Mouse (Mus musculus) midbrain, embryonic 12.5 days (tissue): Measurements from ENCODE around the gene Lasp1. TPM values are rescaled to one million over a fixed set of nuclear protein-coding genes. Genes with fewer than 3 reads are reported as not detected.
A peak's percentile ranks its signal among the peaks of the same experiment; 100 is the strongest.

ENCODE experiments used
- ATAC-seq: fragments of 200-750 bp; cut with Nextera tagmentation; 2 replicates; pipeline ENCODE4 v1.8.0; 2017; ENCODE audit warnings: low read depth, moderate TSS enrichment, moderate library complexity; ENCODE audit not compliant: low FRiP score
- H3K27ac ChIP-seq: fragments of 300-500 bp; sonication (generic); replicated peaks from 2 replicates; pipeline ENCODE4 v1.5.1; 2016; ENCODE audit warnings: mild to moderate bottlenecking
- H3K27me3 ChIP-seq: fragments of 300-500 bp; sonication (generic); 2 replicates; pipeline ENCODE4 v1.6.1; 2016; ENCODE audit warnings: mild to moderate bottlenecking
- H3K36me3 ChIP-seq: fragments of 300-500 bp; sonication (generic); 2 replicates; pipeline ENCODE4 v1.6.1; 2016
- H3K4me1 ChIP-seq: fragments of 300-500 bp; sonication (generic); 2 replicates; pipeline ENCODE4 v1.6.1; 2016
- H3K4me2 ChIP-seq: fragments of 300-500 bp; sonication (generic); replicated peaks from 2 replicates; pipeline ENCODE4 v1.6.1; 2016; ENCODE audit warnings: mild to moderate bottlenecking, moderate library complexity
- H3K4me3 ChIP-seq: fragments of 300-500 bp; sonication (generic); 2 replicates; pipeline ENCODE4 v1.5.1; 2016; ENCODE audit warnings: mild to moderate bottlenecking
- H3K9ac ChIP-seq: fragments of 300-500 bp; sonication (generic); replicated peaks from 2 replicates; pipeline ENCODE4 v1.6.1; 2016; ENCODE audit warnings: mild to moderate bottlenecking, moderate library complexity
- H3K9me3 ChIP-seq: fragments of 300-500 bp; sonication (generic); 2 replicates; pipeline ENCODE4 v1.6.1; 2016; ENCODE audit warnings: mild to moderate bottlenecking
- WGBS: fragments of 180-500 bp; shearing (Covaris S2); methylation state at CpG from one replicate; pipeline ENCODE4 v1.1.7; 2016; 5-methylcytosine and 5-hydroxymethylcytosine counted together
- polyA plus RNA-seq: library from polyadenylated mRNA; unstranded; fragments of >200 nt; fragmentation: Nextera tagmentation; extraction: Ambion mirVana; gene quantifications from 2 replicates; pipeline ENCODE4 v1.2.1, GENCODE M21; 2016

Lasp1 gene
- polyA plus RNA-seq, 1 experiment from 2014 or later: 102 TPM

- ATAC-seq: no peak
- WGBS: 81% methylated on average over 7 of the region's 7 CpGs
- Histone ChIP-seq H3K4me1 (peaks cover 15% of the 10 kb centered on the region), H3K27me3 (no peaks in the 10 kb centered on the region), H3K4me2 (no peak overlapping the region), H3K4me3 (no peak overlapping the region), H3K9me3 (no peaks in the 10 kb centered on the region), H3K27ac (no peak overlapping the region), H3K9ac (no peak overlapping the region), H3K36me3 (peaks cover 48% of the 10 kb centered on the region)
Observed at GRCm38 (mm10) chr11:97837641-97838149, 38.9 kb downstream of the Lasp1 start.

GRCm38 (mm10) chr11:97838779-97839440 is 40.1 kb downstream of the Lasp1 start:
- H3K4me3 ChIP-seq: no peak overlapping the region
- H3K27ac ChIP-seq: 0 out of 2 replicates have a peak overlapping the region, but pooled peaks have one; percentile 7

GRCm38 (mm10) chr11:97839441-97840134 is 40.8 kb downstream of the Lasp1 start:
- Histone ChIP-seq H3K4me2 (no peak overlapping the region), H3K27me3 (no peaks in the 10 kb centered on the region), H3K27ac (0 out of 2 replicates have a peak overlapping the region, but pooled peaks have one; percentile 7), H3K9me3 (no peaks in the 10 kb centered on the region), H3K36me3 (peaks cover 34% of the 10 kb centered on the region), H3K4me3 (no peak overlapping the region), H3K4me1 (peaks cover 15% of the 10 kb centered on the region), H3K9ac (no peak overlapping the region)
- no peak for ATAC-seq
- 58% methylated on average over 11 of the region's 11 CpGs for WGBS

More at GRCm38 (mm10) chr11:97838779-97839440, 40.1 kb downstream of the Lasp1 start:
- ATAC-seq: no peak
- H3K9me3 ChIP-seq: no peaks in the 10 kb centered on the region
- WGBS: 45% methylated on average over 10 of the region's 10 CpGs
- H3K27me3 ChIP-seq: no peaks in the 10 kb centered on the region
- peaks cover 15% of the 10 kb centered on the region for H3K4me1 ChIP-seq
- no peak overlapping the region for H3K4me2 ChIP-seq
- no peak overlapping the region for H3K9ac ChIP-seq
- H3K36me3 ChIP-seq: peaks cover 41% of the 10 kb centered on the region

GRCm38 (mm10) chr11:97840135-97840490 is 41.3 kb downstream of the Lasp1 start:
- no peak; the same call in 1 of the 2 replicates for ATAC-seq
- no peaks in the 10 kb centered on the region for H3K9me3 ChIP-seq
- no peaks in the 10 kb centered on the region for H3K27me3 ChIP-seq
- peak overlapping the region; percentile 54 for H3K4me3 ChIP-seq
- 75% methylated on average over 2 of the region's 2 CpGs for WGBS
- no peak overlapping the region; the same call in 1 of the 2 replicates for H3K9ac ChIP-seq
- H3K4me2 ChIP-seq: peak overlapping the region; percentile 63
- peak overlapping the region; percentile 85 for H3K27ac ChIP-seq
- H3K4me1 ChIP-seq: peaks cover 15% of the 10 kb centered on the region
- peaks cover 30% of the 10 kb centered on the region for H3K36me3 ChIP-seq

GRCm38 (mm10) chr11:97840539-97840954 is 41.7 kb downstream of the Lasp1 start, which contains the start of gene B230217C12Rik:
Gene B230217C12Rik (plus strand): TSS chr11:97840780.
- no peaks in the 10 kb centered on the region for H3K27me3 ChIP-seq
- peak within 1 kb of the TSS; percentile 63 for H3K4me2 ChIP-seq
- peak; percentile 63 for ATAC-seq
- H3K27ac ChIP-seq: peak within 1 kb of the TSS; percentile 85
- H3K9me3 ChIP-seq: no peaks in the 10 kb centered on the region
- H3K36me3 ChIP-seq: peaks cover 27% of the 10 kb centered on the region
- H3K4me3 ChIP-seq: peak within 1 kb of the TSS; percentile 54
- peak within 1 kb of the TSS; percentile 68 for H3K9ac ChIP-seq
- WGBS: 3% methylated on average over 6 of the region's 6 CpGs
- H3K4me1 ChIP-seq: peaks cover 15% of the 10 kb centered on the region

- Histone ChIP-seq H3K4me3 (peak overlapping the region; percentile 54), H3K9ac (peak overlapping the region; percentile 68), H3K4me2 (peak overlapping the region; percentile 63), H3K27ac (peak overlapping the region; percentile 85), H3K36me3 (peaks cover 21% of the 10 kb centered on the region), H3K27me3 (no peaks in the 10 kb centered on the region), H3K4me1 (peaks cover 15% of the 10 kb centered on the region), H3K9me3 (no peaks in the 10 kb centered on the region)
- WGBS: 2% methylated on average over 22 of the region's 22 CpGs
- peak; percentile 76 for ATAC-seq
Observed at GRCm38 (mm10) chr11:97840991-97841661, 42.3 kb downstream of the Lasp1 start.

GRCm38 (mm10) chr11:97842001-97842400 is 43.2 kb downstream of the Lasp1 start:
- Histone ChIP-seq H3K27me3 (no peaks in the 10 kb centered on the region), H3K36me3 (peaks cover 12% of the 10 kb centered on the region), H3K9ac (peak overlapping the region; percentile 68; the same call in 1 of the 2 replicates), H3K4me2 (peak overlapping the region; percentile 63), H3K4me3 (peak overlapping the region; percentile 54), H3K27ac (peak overlapping the region; percentile 54), H3K4me1 (peaks cover 15% of the 10 kb centered on the region), H3K9me3 (no peaks in the 10 kb centered on the region)
- WGBS: 32% methylated on average over 4 of the region's 4 CpGs
- no peak for ATAC-seq

- Histone ChIP-seq H3K4me2 (no peak overlapping the region), H3K4me3 (no peak overlapping the region), H3K36me3 (no peaks in the 10 kb centered on the region), H3K4me1 (no peaks in the 10 kb centered on the region), H3K9ac (no peak overlapping the region), H3K27me3 (no peaks in the 10 kb centered on the region), H3K27ac (no peak overlapping the region), H3K9me3 (no peaks in the 10 kb centered on the region)
- 72% methylated on average over 6 of the region's 6 CpGs for WGBS
- no peak for ATAC-seq
Observed at GRCm38 (mm10) chr11:97850367-97850766, 51.6 kb downstream of the Lasp1 start.

- H3K4me2 ChIP-seq: no peak overlapping the region
- no peaks in the 10 kb centered on the region for H3K36me3 ChIP-seq
- no peak for ATAC-seq
- no peaks in the 10 kb centered on the region for H3K4me1 ChIP-seq
- no peak overlapping the region for H3K4me3 ChIP-seq
- no peaks in the 10 kb centered on the region for H3K9me3 ChIP-seq
- H3K9ac ChIP-seq: no peak overlapping the region
- H3K27ac ChIP-seq: no peak overlapping the region
- H3K27me3 ChIP-seq: no peaks in the 10 kb centered on the region
- 93% methylated on average over 2 of the region's 2 CpGs for WGBS
Observed at GRCm38 (mm10) chr11:97851601-97852000, 52.8 kb downstream of the Lasp1 start.

- Histone ChIP-seq H3K36me3 (no peaks in the 10 kb centered on the region), H3K9ac (no peak overlapping the region), H3K9me3 (no peaks in the 10 kb centered on the region), H3K4me1 (no peaks in the 10 kb centered on the region), H3K4me2 (no peak overlapping the region), H3K27ac (no peak overlapping the region), H3K4me3 (no peak overlapping the region), H3K27me3 (no peaks in the 10 kb centered on the region)
- no peak for ATAC-seq
- WGBS: 90% methylated on average over 2 of the region's 2 CpGs
Observed at GRCm38 (mm10) chr11:97855473-97855872, 56.7 kb downstream of the Lasp1 start.

GRCm38 (mm10) chr11:97862148-97862547 is 63.3 kb downstream of the Lasp1 start:
- no peak for ATAC-seq

GRCm38 (mm10) chr11:97865421-97865820 is 66.6 kb downstream of the Lasp1 start:
- Histone ChIP-seq H3K4me1 (no peaks in the 10 kb centered on the region), H3K9ac (no peak overlapping the region), H3K27ac (no peak overlapping the region), H3K36me3 (no peaks in the 10 kb centered on the region), H3K4me2 (no peak overlapping the region), H3K4me3 (no peak overlapping the region), H3K27me3 (no peaks in the 10 kb centered on the region), H3K9me3 (no peaks in the 10 kb centered on the region)
- no peak for ATAC-seq
- 88% methylated on average over 5 of the region's 5 CpGs for WGBS

More at GRCm38 (mm10) chr11:97862148-97862547, 63.3 kb downstream of the Lasp1 start:
- no peaks in the 10 kb centered on the region for H3K27me3 ChIP-seq
- 82% methylated on average over 2 of the region's 2 CpGs for WGBS
- no peak overlapping the region for H3K4me2 ChIP-seq
- H3K4me1 ChIP-seq: no peaks in the 10 kb centered on the region
- no peak overlapping the region for H3K27ac ChIP-seq
- H3K36me3 ChIP-seq: no peaks in the 10 kb centered on the region
- H3K9me3 ChIP-seq: no peaks in the 10 kb centered on the region
- no peak overlapping the region for H3K9ac ChIP-seq
- no peak overlapping the region for H3K4me3 ChIP-seq
